Mouse (Mus musculus): ENCODE data around the gene Gatb. TPM values are rescaled to one million over a fixed set of nuclear protein-coding genes. Genes with fewer than 3 reads are reported as not detected.

Gene Gatb
- polyA plus RNA-seq, 1 experiment from 2014 or later, result 26.5 TPM

DNA sequence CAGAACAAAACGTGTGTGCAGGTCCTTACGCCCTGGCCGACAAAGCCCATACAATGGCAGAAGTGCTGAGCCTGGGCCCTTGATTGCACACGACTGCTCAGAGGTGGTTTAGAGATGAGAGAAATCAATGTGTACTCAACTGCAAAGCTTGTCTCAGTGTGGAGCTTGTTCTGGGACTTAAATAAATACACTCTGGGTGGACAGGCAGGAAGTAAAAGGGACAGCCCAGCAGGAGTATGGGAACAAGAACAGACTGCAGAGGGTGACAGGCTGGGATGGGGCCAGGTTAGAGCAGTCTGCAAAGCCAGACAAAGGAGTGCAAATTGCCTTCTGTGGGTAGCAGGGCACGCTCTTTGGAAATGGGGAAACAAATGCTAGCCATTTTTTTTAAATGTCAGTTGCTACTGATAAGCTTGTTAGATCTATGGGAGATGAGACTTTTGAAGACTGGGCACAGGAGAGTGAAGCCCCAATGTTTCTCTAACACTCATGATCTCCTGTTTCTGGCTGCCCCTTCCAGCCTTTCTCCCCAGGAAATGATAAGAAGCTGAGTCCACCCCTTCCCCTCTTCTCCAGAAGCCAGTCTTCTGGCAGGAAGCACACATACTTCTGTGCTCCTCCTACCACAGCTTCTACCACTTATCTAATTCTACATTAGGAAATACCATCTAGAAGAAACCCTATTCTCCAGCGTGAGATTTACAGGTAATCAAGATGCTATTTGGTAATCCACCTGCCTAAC is 129.4 kb downstream of the Gatb start:
- Histone ChIP-seq H3K4me1 (no peaks in the 10 kb centered on the region), H3K9me3 (replicated peaks) (no peaks in the 10 kb centered on the region), H3K27me3 (ENCODE audit: low read depth, poor library complexity, severe bottlenecking) (no peaks in the 10 kb centered on the region), H3K4me3 (no peak overlapping the region), H3K27ac (no peak overlapping the region), H3K36me3 (no peaks in the 10 kb centered on the region)
- no peak for DNase-seq (ENCODE audit: low spot score)
- WGBS, result 64% methylated on average over 6 of the region's 6 CpGs

Other genes starting within 250 kb of the Gatb start
- 0.51 and 1.5 TPM in 2 replicates for gene Fam160a1, start 243.2 kb downstream of the Gatb start, polyA plus RNA-seq (2016; fragmentation: Nextera tagmentation; extraction: Ambion mirVana)